Mouse (Mus musculus) kidney, embryonic 14.5 days (tissue): Measurements from ENCODE around the gene Olfr582. TPM values are rescaled to one million over a fixed set of nuclear protein-coding genes. Genes with fewer than 3 reads are reported as not detected.

Experiments used
- ATAC-seq: fragments of 200-750 bp; cut with Nextera tagmentation; 2 replicates; pipeline ENCODE4 v1.8.0; 2017; ENCODE audit warnings: moderate number of reproducible peaks, mild to moderate bottlenecking, moderate TSS enrichment, moderate library complexity; ENCODE audit not compliant: low FRiP score, low TSS enrichment
- H3K27ac ChIP-seq: fragments of 300-500 bp; sonication (generic); 2 replicates; pipeline ENCODE4 v1.5.1; 2014; ENCODE audit warnings: low read depth, mild to moderate bottlenecking, low read length, moderate library complexity, mixed read lengths
- H3K27me3 ChIP-seq: fragments of 300-500 bp; sonication (generic); 2 replicates; pipeline ENCODE4 v1.6.1; 2014; ENCODE audit warnings: mild to moderate bottlenecking, low read length; ENCODE audit not compliant: control insufficient read depth, insufficient read depth
- H3K36me3 ChIP-seq: fragments of 300-500 bp; sonication (generic); 2 replicates; pipeline ENCODE4 v1.6.1; 2014; ENCODE audit warnings: low read length, mixed read lengths; ENCODE audit not compliant: control insufficient read depth, insufficient read depth
- H3K4me1 ChIP-seq: fragments of 300-500 bp; sonication (generic); 2 replicates; pipeline ENCODE4 v1.6.1; 2014; ENCODE audit warnings: low read length, mixed read lengths; ENCODE audit not compliant: control insufficient read depth, insufficient read depth
- H3K4me2 ChIP-seq: fragments of 300-500 bp; sonication (generic); replicated peaks from 2 replicates; pipeline ENCODE4 v1.6.1; 2014; ENCODE audit warnings: low read depth, mild to moderate bottlenecking, low read length
- H3K4me3 ChIP-seq: fragments of 300-500 bp; sonication (generic); 2 replicates; pipeline ENCODE4 v1.5.1; 2014; ENCODE audit warnings: mild to moderate bottlenecking, low read length
- H3K9ac ChIP-seq: fragments of 300-500 bp; sonication (generic); 2 replicates; pipeline ENCODE4 v1.6.1; 2014; ENCODE audit warnings: low read depth, mild to moderate bottlenecking, low read length, moderate library complexity
- H3K9me3 ChIP-seq: fragments of 300-500 bp; sonication (generic); 2 replicates; pipeline ENCODE4 v1.6.1; 2016; ENCODE audit warnings: low read length; ENCODE audit not compliant: control insufficient read depth
- WGBS: fragments of 180-500 bp; shearing (Covaris S2); extraction: QIAGEN DNeasy Blood & Tissue Kit; methylation state at CpG from one replicate; pipeline ENCODE4 v1.1.7; 2014; 5-methylcytosine and 5-hydroxymethylcytosine counted together
- polyA plus RNA-seq: library from polyadenylated mRNA; unstranded; fragments of >200 nt; fragmentation: Nextera tagmentation; extraction: Ambion mirVana; gene quantifications from 2 replicates; pipeline ENCODE4 v1.2.1, GENCODE M21; 2014

Olfr582 gene
- polyA plus RNA-seq = not detected in 2 replicates

- Histone ChIP-seq H3K36me3 (no peaks in the 10 kb centered on the region), H3K4me3 (no peak within 1 kb of the TSS), H3K27me3 (no peaks in the 10 kb centered on the region), H3K27ac (no peak within 1 kb of the TSS), H3K4me1 (no peaks in the 10 kb centered on the region), H3K4me2 (no peak within 1 kb of the TSS), H3K9me3 (no peaks in the 10 kb centered on the region), H3K9ac (no peak within 1 kb of the TSS)
- no peak for ATAC-seq
These were observed at the start of gene Olfr582 for GRCm38 (mm10) chr7:103037724-103038123. TSS of gene Olfr582 (plus strand) at chr7:103038024.

GRCm38 (mm10) chr7:102989224-102989623, 48.6 kb upstream of the Olfr582 start, which contains the start of gene Olfr578:
TSS of gene Olfr578 (minus strand) at chr7:102989324.
- no peak for ATAC-seq
- Histone ChIP-seq H3K4me3 (no peak within 1 kb of the TSS), H3K36me3 (no peaks in the 10 kb centered on the region), H3K9me3 (no peaks in the 10 kb centered on the region), H3K4me1 (no peaks in the 10 kb centered on the region), H3K4me2 (no peak within 1 kb of the TSS), H3K9ac (no peak within 1 kb of the TSS), H3K27ac (no peak within 1 kb of the TSS), H3K27me3 (no peaks in the 10 kb centered on the region)
- 77% methylated on average over 3 of the region's 3 CpGs for WGBS

- 92% methylated on average over 1 of the region's 1 CpGs for WGBS
- ATAC-seq = no peak
These were observed 13.2 kb downstream of the Olfr582 start, which contains the start of gene Olfr583 for GRCm38 (mm10) chr7:103051000-103051399. TSS of gene Olfr583 (plus strand) at chr7:103051300.

GRCm38 (mm10) chr7:103081585-103081984, 43.8 kb downstream of the Olfr582 start, which contains the start of gene Olfr584:
TSS of gene Olfr584 (plus strand) at chr7:103081885.
- no peaks in the 10 kb centered on the region for H3K27me3 ChIP-seq
- WGBS = 83% methylated on average over 1 of the region's 1 CpGs
- H3K4me1 ChIP-seq = no peaks in the 10 kb centered on the region
- H3K9ac ChIP-seq = no peak within 1 kb of the TSS
- no peaks in the 10 kb centered on the region for H3K36me3 ChIP-seq
- H3K4me3 ChIP-seq = no peak within 1 kb of the TSS
- ATAC-seq = no peak
- no peak within 1 kb of the TSS for H3K4me2 ChIP-seq
- H3K27ac ChIP-seq = no peak within 1 kb of the TSS
- H3K9me3 ChIP-seq = peaks cover 5% of the 10 kb centered on the region; the same call in 1 of the 2 replicates

More at GRCm38 (mm10) chr7:103051000-103051399, 13.2 kb downstream of the Olfr582 start, which contains the start of gene Olfr583:
- Histone ChIP-seq H3K4me2 (no peak within 1 kb of the TSS), H3K9me3 (no peaks in the 10 kb centered on the region), H3K4me1 (no peaks in the 10 kb centered on the region), H3K27me3 (no peaks in the 10 kb centered on the region), H3K4me3 (no peak within 1 kb of the TSS), H3K27ac (no peak within 1 kb of the TSS), H3K9ac (no peak within 1 kb of the TSS), H3K36me3 (no peaks in the 10 kb centered on the region)

Other genes starting within 250 kb of the Olfr582 start
- not detected in 2 replicates for gene Olfr564, start 234.5 kb upstream of the Olfr582 start, polyA plus RNA-seq
- not detected in 2 replicates for gene Olfr566, start 179.3 kb upstream of the Olfr582 start, polyA plus RNA-seq
- not detected in 2 replicates for gene Olfr568, start 160.9 kb upstream of the Olfr582 start, polyA plus RNA-seq
- not detected in 2 replicates for gene Olfr569, start 147.1 kb upstream of the Olfr582 start, polyA plus RNA-seq
- gene Olfr570, start 143.4 kb upstream of the Olfr582 start, polyA plus RNA-seq = not detected in 2 replicates
- not detected in 2 replicates for gene Olfr571, start 120.5 kb upstream of the Olfr582 start, polyA plus RNA-seq
- gene Olfr572, start 113.6 kb upstream of the Olfr582 start, polyA plus RNA-seq = not detected in 2 replicates
- gene Olfr573-ps1, start 95.4 kb upstream of the Olfr582 start, polyA plus RNA-seq = not detected in 2 replicates
- not detected in 2 replicates for gene Olfr574, start 89.6 kb upstream of the Olfr582 start, polyA plus RNA-seq
- gene Olfr575, start 79.2 kb upstream of the Olfr582 start, polyA plus RNA-seq = not detected in 2 replicates
- not detected in 2 replicates for gene Olfr576, start 75.4 kb upstream of the Olfr582 start, polyA plus RNA-seq
- gene Olfr577, start 62.1 kb upstream of the Olfr582 start, polyA plus RNA-seq = not detected in 2 replicates
- not detected in 2 replicates for gene Olfr578, start 48.7 kb upstream of the Olfr582 start, polyA plus RNA-seq
- gene Olfr583, start 13.3 kb downstream of the Olfr582 start, polyA plus RNA-seq = not detected in 2 replicates
- gene Olfr584, start 43.9 kb downstream of the Olfr582 start, polyA plus RNA-seq = not detected in 2 replicates
- gene Olfr585, start 59.7 kb downstream of the Olfr582 start, polyA plus RNA-seq = not detected in 2 replicates
- not detected in 2 replicates for gene Olfr586, start 87.6 kb downstream of the Olfr582 start, polyA plus RNA-seq
- not detected in 2 replicates for gene Olfr588-ps1, start 102.9 kb downstream of the Olfr582 start, polyA plus RNA-seq
- not detected in 2 replicates for gene Olfr589, start 118.3 kb downstream of the Olfr582 start, polyA plus RNA-seq
- not detected in 2 replicates for gene Olfr591, start 140.3 kb downstream of the Olfr582 start, polyA plus RNA-seq
- gene Olfr592, start 146.8 kb downstream of the Olfr582 start, polyA plus RNA-seq = not detected in 2 replicates
- not detected in 2 replicates for gene Olfr593, start 173.8 kb downstream of the Olfr582 start, polyA plus RNA-seq
- not detected in 2 replicates for gene Olfr594, start 179.0 kb downstream of the Olfr582 start, polyA plus RNA-seq
- not detected in 2 replicates for gene Usp17ld, start 214.5 kb downstream of the Olfr582 start, polyA plus RNA-seq